23 mouse cellular contexts compared by ENCODE assay signal in genomic region chr14:34568626-34569025, GRCm38 (mm10). TPM values are rescaled to one million over a fixed set of nuclear protein-coding genes. Genes with fewer than 3 reads are reported as not detected.
"Had no signal": no experiment of that assay in that cellular context is flagged by ENCODE, and none has a peak within 500 bp of the region (broad histone marks: within the 10 kb centered on the region; RNA-seq: fewer than 3 reads in every experiment).

No protein-coding gene starts in this region.

- H3K9me3 ChIP-seq: liver, embryonic 13.5 days; lung, embryonic 15.5 days; midbrain, embryonic 13.5 days; neural tube, embryonic 15.5 days had no signal

- H3K4me2 ChIP-seq: liver, embryonic 13.5 days had no signal

- DNase-seq: kidney, postnatal 14 days; liver; liver, embryonic 13.5 days; liver, postnatal 0 days; lung, postnatal 14 days; right cerebral cortex, adult 18-20 months; right cerebral cortex, postnatal 25 days; thymus, postnatal 36 days had no signal

- H3K27me3 ChIP-seq: lung, embryonic 15.5 days; neural tube, embryonic 15.5 days had no signal

- H3K9ac ChIP-seq: liver, embryonic 13.5 days; liver, postnatal 0 days; lung, embryonic 15.5 days; midbrain, embryonic 13.5 days had no signal

- H3K27ac ChIP-seq: liver, embryonic 13.5 days; lung, embryonic 15.5 days; macrophage; midbrain, embryonic 13.5 days; neural tube, embryonic 15.5 days had no signal

- H3K36me3 ChIP-seq: liver, embryonic 13.5 days; lung, embryonic 15.5 days; midbrain, embryonic 13.5 days; neural tube, embryonic 15.5 days had no signal

- H3K4me1 ChIP-seq: liver, embryonic 13.5 days; midbrain, embryonic 13.5 days had no signal

- H3K4me3 ChIP-seq: liver, embryonic 13.5 days had no signal

- ATAC-seq: liver, postnatal 0 days; midbrain, embryonic 13.5 days had no signal

RNA-seq across cellular contexts. Expression of gene Ldb3, which starts 19.9 kb away (rescaled TPM):
- polyA plus RNA-seq: macrophage had no signal

RNA-seq across cellular contexts. Expression of gene Opn4, which starts 31.3 kb away (rescaled TPM):
- total RNA-seq: layer of hippocampus, adult 8-10 months; layer of hippocampus, postnatal 14 days; left cerebral cortex, adult 18-20 months; left cerebral cortex, postnatal 14 days; midbrain, postnatal 0 days had no signal
- polyA plus RNA-seq: limb, embryonic 11.5 days; liver, embryonic 13.5 days; liver, postnatal 0 days; macrophage; neural tube, embryonic 11.5 days; small intestine, adult 2 months; thymus, postnatal 0 days had no signal

RNA-seq across cellular contexts. Expression of gene 9230112D13Rik, which starts 46.0 kb away (rescaled TPM):
- total RNA-seq: layer of hippocampus, adult 8-10 months; layer of hippocampus, postnatal 14 days; left cerebral cortex, adult 18-20 months; left cerebral cortex, postnatal 14 days; midbrain, postnatal 0 days had no signal
- polyA plus RNA-seq: large intestine, adult 2 months; limb, embryonic 11.5 days; liver, embryonic 13.5 days; liver, postnatal 0 days; lung, embryonic 15.5 days; macrophage; midbrain, embryonic 13.5 days; midbrain, postnatal 0 days; neural tube, embryonic 11.5 days; neural tube, embryonic 15.5 days; small intestine, adult 2 months; stomach, embryonic 16.5 days; thymus, postnatal 0 days had no signal
